Mouse (Mus musculus): ENCODE data around the gene Nrn1l.

- TF ChIP-seq CTCF (IDR thresholded peaks at IDR 0.05): no peak
- TF ChIP-seq POLR2A (IDR thresholded peaks at IDR 0.05; ENCODE audit: insufficient read depth, low read depth, low read length): no peak
These were observed 31.8 kb downstream of the Nrn1l start for GRCm38 (mm10) chr8:105925123-105925522.
